Mouse (Mus musculus) embryonic facial prominence, embryonic 13.5 days (tissue): ENCODE data around the gene Jak3. TPM values are rescaled to one million over a fixed set of nuclear protein-coding genes. Genes with fewer than 3 reads are reported as not detected.
"Not testable (repeated sequence)": the region's sequence is repeated elsewhere in the genome, so short reads cannot be mapped to it uniquely, and the experiment has no call there.

Experiments
- ATAC-seq: fragments of 200-750 bp; cut with Nextera tagmentation; 2 replicates; pipeline ENCODE4 v1.8.0; 2017; ENCODE audit warnings: low read depth; ENCODE audit not compliant: insufficient number of reproducible peaks, insufficient read depth, low FRiP score, low TSS enrichment
- H3K27ac ChIP-seq: fragments of 300-500 bp; sonication (generic); 2 replicates; pipeline ENCODE4 v1.5.1; 2015; ENCODE audit warnings: moderate library complexity, mild to moderate bottlenecking, inconsistent platforms
- H3K27me3 ChIP-seq: fragments of 300-500 bp; sonication (generic); 2 replicates; pipeline ENCODE4 v1.6.1; 2015; ENCODE audit warnings: mild to moderate bottlenecking, inconsistent platforms
- H3K36me3 ChIP-seq: fragments of 300-500 bp; sonication (generic); 2 replicates; pipeline ENCODE4 v1.6.1; 2015; ENCODE audit warnings: mild to moderate bottlenecking, inconsistent platforms
- H3K4me1 ChIP-seq: fragments of 300-500 bp; sonication (generic); 2 replicates; pipeline ENCODE4 v1.6.1; 2015; ENCODE audit warnings: inconsistent platforms
- H3K4me2 ChIP-seq: fragments of 300-500 bp; sonication (generic); 2 replicates; pipeline ENCODE4 v1.6.1; 2015; ENCODE audit warnings: moderate library complexity, mild to moderate bottlenecking, inconsistent platforms
- H3K4me3 ChIP-seq: fragments of 300-500 bp; sonication (generic); 2 replicates; pipeline ENCODE4 v1.5.1; 2015; ENCODE audit warnings: mild to moderate bottlenecking, inconsistent platforms
- H3K9ac ChIP-seq: fragments of 300-500 bp; sonication (generic); 2 replicates; pipeline ENCODE4 v1.6.1; 2015; ENCODE audit warnings: mild to moderate bottlenecking, inconsistent platforms
- H3K9me3 ChIP-seq: fragments of 300-500 bp; sonication (generic); 2 replicates; pipeline ENCODE4 v1.6.1; 2016; ENCODE audit warnings: inconsistent platforms
- WGBS: fragments of 180-500 bp; shearing (Covaris S2); methylation state at CpG from one replicate; pipeline ENCODE4 v1.1.7; 2015; ENCODE audit warnings: mixed read lengths; 5-methylcytosine and 5-hydroxymethylcytosine counted together
- polyA plus RNA-seq: library from polyadenylated mRNA; unstranded; fragments of >200 nt; fragmentation: Nextera tagmentation; extraction: Ambion mirVana; gene quantifications from 2 replicates; pipeline ENCODE4 v1.2.1, GENCODE M21; 2015

The Jak3 gene
- polyA plus RNA-seq, 1 experiment from 2014 or later: 3.9 TPM

GRCm38 (mm10) chr8:71692509-71692908 lies 16.4 kb downstream of the Jak3 start:
- Histone ChIP-seq H3K4me1 (peaks cover 26% of the 10 kb centered on the region), H3K27me3 (peaks cover 98% of the 10 kb centered on the region), H3K36me3 (no peaks in the 10 kb centered on the region), H3K4me3 (peak overlapping the region; percentile 10; the same call in 1 of the 2 replicates), H3K4me2 (peak overlapping the region; percentile 50), H3K9me3 (0 out of 2 replicates have a peak, but pooled peaks cover 2% of the 10 kb centered on the region), H3K9ac (no peak overlapping the region), H3K27ac (no peak overlapping the region)
- 4% methylated on average over 30 of the region's 30 CpGs for WGBS
- ATAC-seq: no peak

- Histone ChIP-seq H3K9ac (no peak overlapping the region), H3K4me2 (peak overlapping the region; percentile 50), H3K27ac (no peak overlapping the region), H3K4me1 (peaks cover 21% of the 10 kb centered on the region), H3K27me3 (peaks cover 93% of the 10 kb centered on the region), H3K4me3 (peak overlapping the region; percentile 25), H3K36me3 (no peaks in the 10 kb centered on the region), H3K9me3 (0 out of 2 replicates have a peak, but pooled peaks cover 2% of the 10 kb centered on the region)
- no peak for ATAC-seq
- 8% methylated on average over 68 of the region's 68 CpGs for WGBS
Observed at GRCm38 (mm10) chr8:71693166-71694041, 17.3 kb downstream of the Jak3 start.

GRCm38 (mm10) chr8:71695456-71695855 lies 19.4 kb downstream of the Jak3 start:
- not testable (repeated sequence) for H3K27ac ChIP-seq, H3K9me3 ChIP-seq, H3K4me3 ChIP-seq, H3K36me3 ChIP-seq, ATAC-seq, H3K4me2 ChIP-seq, H3K9ac ChIP-seq
- 61% methylated on average over 12 of the region's 12 CpGs for WGBS
- H3K27me3 ChIP-seq: peaks cover 93% of the 10 kb centered on the region
- peaks cover 18% of the 10 kb centered on the region for H3K4me1 ChIP-seq

GRCm38 (mm10) chr8:71700493-71701269 lies 24.6 kb downstream of the Jak3 start:
- ATAC-seq: no peak
- H3K4me2 ChIP-seq: peak overlapping the region; percentile 39
- H3K27me3 ChIP-seq: peaks cover 91% of the 10 kb centered on the region

GRCm38 (mm10) chr8:71701414-71702086 lies 25.5 kb downstream of the Jak3 start, which contains the start of gene B3gnt3:
Gene B3gnt3, minus strand, starts transcription at chr8:71701789.
- ATAC-seq: no peak
- no peak within 1 kb of the TSS for H3K27ac ChIP-seq
- peak within 1 kb of the TSS; percentile 46 for H3K9ac ChIP-seq
- no peaks in the 10 kb centered on the region for H3K36me3 ChIP-seq
- peaks cover 87% of the 10 kb centered on the region for H3K27me3 ChIP-seq
- peak within 1 kb of the TSS; percentile 39 for H3K4me2 ChIP-seq
- H3K4me1 ChIP-seq: peaks cover 9% of the 10 kb centered on the region
- 21% methylated on average over 32 of the region's 34 CpGs for WGBS
- H3K9me3 ChIP-seq: no peaks in the 10 kb centered on the region
- peak within 1 kb of the TSS; percentile 29 for H3K4me3 ChIP-seq

More at GRCm38 (mm10) chr8:71700493-71701269, 24.6 kb downstream of the Jak3 start:
- Histone ChIP-seq H3K9me3 (no peaks in the 10 kb centered on the region), H3K9ac (peak overlapping the region; percentile 46), H3K4me3 (peak overlapping the region; percentile 29), H3K36me3 (no peaks in the 10 kb centered on the region), H3K27ac (no peak overlapping the region), H3K4me1 (peaks cover 9% of the 10 kb centered on the region)
- 10% methylated on average over 29 of the region's 29 CpGs for WGBS

GRCm38 (mm10) chr8:71702087-71702432 lies 26.0 kb downstream of the Jak3 start:
- Histone ChIP-seq H3K4me2 (no peak overlapping the region), H3K36me3 (no peaks in the 10 kb centered on the region), H3K27ac (no peak overlapping the region), H3K4me1 (peaks cover 9% of the 10 kb centered on the region), H3K9ac (no peak overlapping the region), H3K27me3 (peaks cover 86% of the 10 kb centered on the region), H3K9me3 (no peaks in the 10 kb centered on the region), H3K4me3 (no peak overlapping the region)
- WGBS: 30% methylated on average over 4 of the region's 4 CpGs
- no peak for ATAC-seq

GRCm38 (mm10) chr8:71702923-71703322 lies 26.8 kb downstream of the Jak3 start:
- H3K27me3 ChIP-seq: peaks cover 90% of the 10 kb centered on the region
- 81% methylated on average over 3 of the region's 3 CpGs for WGBS

GRCm38 (mm10) chr8:71703400-71703799 lies 27.3 kb downstream of the Jak3 start:
- not testable (repeated sequence) for H3K36me3 ChIP-seq, H3K4me1 ChIP-seq, H3K27ac ChIP-seq, ATAC-seq, H3K9me3 ChIP-seq, H3K9ac ChIP-seq, H3K4me3 ChIP-seq, H3K4me2 ChIP-seq
- peaks cover 91% of the 10 kb centered on the region for H3K27me3 ChIP-seq

More at GRCm38 (mm10) chr8:71702923-71703322, 26.8 kb downstream of the Jak3 start:
- Histone ChIP-seq H3K4me2 (no peak overlapping the region), H3K9ac (no peak overlapping the region), H3K4me3 (no peak overlapping the region), H3K9me3 (no peaks in the 10 kb centered on the region), H3K36me3 (no peaks in the 10 kb centered on the region), H3K4me1 (peaks cover 9% of the 10 kb centered on the region), H3K27ac (no peak overlapping the region)
- ATAC-seq: no peak

GRCm38 (mm10) chr8:71707874-71708273 lies 31.8 kb downstream of the Jak3 start:
- Histone ChIP-seq H3K4me3 (no peak overlapping the region), H3K36me3 (no peaks in the 10 kb centered on the region), H3K4me2 (no peak overlapping the region), H3K27ac (no peak overlapping the region), H3K9ac (no peak overlapping the region), H3K9me3 (no peaks in the 10 kb centered on the region), H3K4me1 (peaks cover 9% of the 10 kb centered on the region; the same call in 1 of the 2 replicates), H3K27me3 (peaks cover 66% of the 10 kb centered on the region)
- 33% methylated on average over 8 of the region's 8 CpGs for WGBS
- no peak for ATAC-seq

- H3K4me2 ChIP-seq: peak overlapping the region; percentile 55
- no peak for ATAC-seq
- peaks cover 9% of the 10 kb centered on the region; the same call in 1 of the 2 replicates for H3K4me1 ChIP-seq
- H3K9me3 ChIP-seq: no peaks in the 10 kb centered on the region
- peaks cover 52% of the 10 kb centered on the region for H3K27me3 ChIP-seq
- H3K4me3 ChIP-seq: peak overlapping the region; percentile 22; the same call in 1 of the 2 replicates
- H3K27ac ChIP-seq: no peak overlapping the region
- WGBS: 31% methylated on average over 25 of the region's 25 CpGs
- H3K36me3 ChIP-seq: no peaks in the 10 kb centered on the region
- H3K9ac ChIP-seq: 0 out of 2 replicates have a peak overlapping the region, but pooled peaks have one; percentile 16
Observed at GRCm38 (mm10) chr8:71709134-71709799, 33.2 kb downstream of the Jak3 start.
